Mouse (Mus musculus) CD4-positive, CD25-positive, alpha-beta regulatory T cell, adult 4 months (primary cell): Measurements from ENCODE around the gene S1pr1. TPM values are rescaled to one million over a fixed set of nuclear protein-coding genes. Genes with fewer than 3 reads are reported as not detected.

Experiments
- ATAC-seq: one replicate; pipeline ENCODE4 v1.8.0; 2017
- polyA plus RNA-seq, 2 experiments: library from polyadenylated mRNA; unstranded; fragments of 100-300 nt; shearing (Covaris generic); gene quantifications; one replicate each; pipeline ENCODE4 v1.2.1; 2017

S1pr1 gene
- polyA plus RNA-seq, 2 experiments from 2014 or later: 195 to 238 TPM

- peak; percentile 45 for ATAC-seq
These were observed 2.7 kb downstream of the S1pr1 start for GRCm38 (mm10) chr3:115711924-115712807.

GRCm38 (mm10) chr3:115711393-115711792 lies 3.5 kb downstream of the S1pr1 start:
- ATAC-seq: no peak

- ATAC-seq: no peak
These were observed 4.8 kb downstream of the S1pr1 start for GRCm38 (mm10) chr3:115710051-115710450.

- peak; percentile 7 for ATAC-seq
These were observed 5.7 kb downstream of the S1pr1 start for GRCm38 (mm10) chr3:115709118-115709574.

- ATAC-seq: peak; percentile 37
These were observed 8.1 kb downstream of the S1pr1 start for GRCm38 (mm10) chr3:115706736-115707135.

- ATAC-seq: peak; percentile 28
These were observed 10.5 kb downstream of the S1pr1 start for GRCm38 (mm10) chr3:115704254-115704908.

- no peak for ATAC-seq
These were observed 11.2 kb downstream of the S1pr1 start for GRCm38 (mm10) chr3:115703720-115704119.

GRCm38 (mm10) chr3:115702089-115702488 lies 12.8 kb downstream of the S1pr1 start:
- ATAC-seq: no peak

- ATAC-seq: peak; percentile 52
These were observed 19.5 kb downstream of the S1pr1 start for GRCm38 (mm10) chr3:115695194-115695891.

- ATAC-seq: no peak
These were observed 20.7 kb downstream of the S1pr1 start for GRCm38 (mm10) chr3:115694168-115694567.

GRCm38 (mm10) chr3:115693390-115693789 lies 21.5 kb downstream of the S1pr1 start:
- ATAC-seq: peak; percentile 62

- no peak for ATAC-seq
These were observed 22.0 kb downstream of the S1pr1 start for GRCm38 (mm10) chr3:115692857-115693256.

GRCm38 (mm10) chr3:115692384-115692783 lies 22.5 kb downstream of the S1pr1 start:
- ATAC-seq: peak; percentile 40

- ATAC-seq: no peak
These were observed 25.0 kb downstream of the S1pr1 start for GRCm38 (mm10) chr3:115689920-115690319.

- ATAC-seq: peak; percentile 59
These were observed 25.5 kb downstream of the S1pr1 start for GRCm38 (mm10) chr3:115689352-115689751.

GRCm38 (mm10) chr3:115687821-115688220 lies 27.1 kb downstream of the S1pr1 start:
- no peak for ATAC-seq

- ATAC-seq: peak; percentile 93
These were observed 32.4 kb downstream of the S1pr1 start for GRCm38 (mm10) chr3:115682328-115683088.

- no peak for ATAC-seq
These were observed 33.7 kb downstream of the S1pr1 start for GRCm38 (mm10) chr3:115681184-115681583.

- no peak for ATAC-seq
These were observed 35.9 kb downstream of the S1pr1 start for GRCm38 (mm10) chr3:115679022-115679421.

GRCm38 (mm10) chr3:115675546-115676535 lies 39.0 kb downstream of the S1pr1 start:
- ATAC-seq: peak; percentile 36

- ATAC-seq: no peak
These were observed 40.2 kb downstream of the S1pr1 start for GRCm38 (mm10) chr3:115674665-115675064.
